Mouse (Mus musculus) CH12.LX (cell line): ENCODE measurements around the gene Stxbp1. TPM values are rescaled to one million over a fixed set of nuclear protein-coding genes. Genes with fewer than 3 reads are reported as not detected.

Experiments
- DNase-seq: peaks from one replicate; pipeline ENCODE4 v3.0.0-alpha.2; 2013; ENCODE audit errors: extremely low read depth
- H3K27ac ChIP-seq: 2 replicates; pipeline ENCODE4 v1.5.1; 2012; ENCODE audit warnings: low read depth, mild to moderate bottlenecking, control low read depth, moderate library complexity; ENCODE audit not compliant: insufficient read depth
- H3K27me3 ChIP-seq: replicated peaks from 2 replicates; pipeline ENCODE3; 2012; ENCODE audit warnings: inconsistent platforms
- H3K36me3 ChIP-seq, 2 experiments: replicated peaks in 1 of 2; 2 replicates each; pipeline versions ENCODE3 to v1.6.1; 2012; ENCODE audit warnings: inconsistent platforms in 1 of 2, low read length in 1 of 2, mild to moderate bottlenecking in 1 of 2, mixed read lengths in 1 of 2, moderate library complexity in 1 of 2; ENCODE audit not compliant: control insufficient read depth in 1 of 2, insufficient read depth in 1 of 2
- H3K4me1 ChIP-seq, 2 experiments: 2 replicates each; pipeline ENCODE4 v1.6.1; 2012; ENCODE audit warnings: inconsistent platforms in 1 of 2, moderate library complexity in 1 of 2; ENCODE audit not compliant: insufficient read depth in 2 of 2, control insufficient read depth in 1 of 2
- H3K4me2 ChIP-seq: 2 replicates; pipeline ENCODE4 v1.6.1; 2012; ENCODE audit warnings: low read depth, mild to moderate bottlenecking, control low read depth; ENCODE audit not compliant: poor library complexity, insufficient read depth, severe bottlenecking
- H3K4me3 ChIP-seq, 3 experiments: fragments of 150-350 bp in 1 of 3; sonication (generic) in 1 of 3; replicated peaks in 1 of 3; 2 replicates each; pipeline versions ENCODE3 to v1.5.1; 2011 to 2012; ENCODE audit warnings: low read depth in 2 of 3, low read length in 2 of 3, mild to moderate bottlenecking in 2 of 3, moderate library complexity in 2 of 3, control low read depth in 1 of 3, improper control_type of control experiment in 1 of 3, inconsistent platforms in 1 of 3, mixed read lengths in 1 of 3; ENCODE audit not compliant: poor library complexity in 1 of 3
- H3K79me2 ChIP-seq: replicated peaks from 2 replicates; pipeline ENCODE4 v1.6.1; 2012; ENCODE audit warnings: mild to moderate bottlenecking, moderate library complexity; ENCODE audit not compliant: control insufficient read depth, poor library complexity, insufficient read depth, severe bottlenecking; ENCODE audit errors: extremely low read depth
- H3K9ac ChIP-seq: 2 replicates; pipeline ENCODE4 v1.6.1; 2012; ENCODE audit warnings: low read depth, mild to moderate bottlenecking, control low read depth, moderate library complexity; ENCODE audit not compliant: insufficient read depth
- H3K9me3 ChIP-seq: replicated peaks from 2 replicates; pipeline ENCODE3; 2012; ENCODE audit warnings: low read length, inconsistent platforms, mixed read lengths
- BHLHE40 ChIP-seq: IDR thresholded peaks from 2 replicates; pipeline ENCODE4 v1.6.1; 2011; ENCODE audit warnings: mild to moderate bottlenecking, low read depth, low read length, improper control_type of control experiment
- CHD1 ChIP-seq: IDR thresholded peaks from 2 replicates; pipeline ENCODE4 v1.6.1; 2012; ENCODE audit warnings: low read depth, low read length, improper control_type of control experiment, inconsistent platforms
- CHD2 ChIP-seq: IDR thresholded peaks from 2 replicates; pipeline ENCODE4 v1.6.1; 2011; ENCODE audit warnings: low read length, improper control_type of control experiment
- E2F4 ChIP-seq: IDR thresholded peaks from 2 replicates; pipeline ENCODE4 v1.6.1; 2011; ENCODE audit warnings: low read depth, low read length, improper control_type of control experiment; ENCODE audit not compliant: insufficient replicate concordance
- ETS1 ChIP-seq: conservative IDR thresholded peaks from 2 replicates; pipeline ENCODE4 v1.6.1; 2012; ENCODE audit warnings: low read depth, mild to moderate bottlenecking, inconsistent platforms, low read length, improper control_type of control experiment, moderate library complexity
- IRF4 ChIP-seq: IDR thresholded peaks from 2 replicates; pipeline ENCODE4 v1.6.1; 2014; ENCODE audit warnings: low read depth, mild to moderate bottlenecking, inconsistent platforms, low read length, improper control_type of control experiment
- JUN ChIP-seq: IDR thresholded peaks from 2 replicates; pipeline ENCODE4 v1.6.1; 2011; ENCODE audit warnings: low read depth, mild to moderate bottlenecking, low read length, improper control_type of control experiment, moderate library complexity; ENCODE audit not compliant: insufficient read depth
- MAFK ChIP-seq: IDR thresholded peaks from 2 replicates; pipeline ENCODE4 v1.6.1; 2011; ENCODE audit warnings: low read length, improper control_type of control experiment; ENCODE audit not compliant: insufficient replicate concordance
- MAX ChIP-seq: IDR thresholded peaks from 2 replicates; pipeline ENCODE4 v1.6.1; 2011; ENCODE audit warnings: low read length, improper control_type of control experiment
- MEF2A ChIP-seq: IDR thresholded peaks from 2 replicates; pipeline ENCODE4 v1.6.1; 2014; ENCODE audit warnings: low read depth, mild to moderate bottlenecking, inconsistent platforms, low read length, improper control_type of control experiment, borderline replicate concordance
- POLR2A ChIP-seq: IDR thresholded peaks from 2 replicates; pipeline ENCODE4 v1.6.1; 2011; ENCODE audit warnings: low read depth, mild to moderate bottlenecking, improper control_type of control experiment, low read length
- RAD21 ChIP-seq: IDR thresholded peaks from 2 replicates; pipeline ENCODE4 v1.6.1; 2011; ENCODE audit warnings: low read depth, mild to moderate bottlenecking, low read length, improper control_type of control experiment, moderate library complexity
- TBP ChIP-seq: conservative IDR thresholded peaks from 2 replicates; pipeline ENCODE4 v1.6.1; 2011; ENCODE audit warnings: low read depth, low read length, improper control_type of control experiment
- TCF12 ChIP-seq: IDR thresholded peaks from 2 replicates; pipeline ENCODE4 v1.6.1; 2014; ENCODE audit warnings: low read depth, mild to moderate bottlenecking, inconsistent platforms, low read length, improper control_type of control experiment
- UBTF ChIP-seq: IDR thresholded peaks from 2 replicates; pipeline ENCODE4 v1.6.1; 2012; ENCODE audit warnings: low read depth, mild to moderate bottlenecking, inconsistent platforms, low read length, improper control_type of control experiment, moderate library complexity
- USF1 ChIP-seq: IDR thresholded peaks from 2 replicates; pipeline ENCODE4 v1.6.1; 2014; ENCODE audit warnings: low read depth, mild to moderate bottlenecking, inconsistent platforms, low read length, improper control_type of control experiment
- USF2 ChIP-seq: conservative IDR thresholded peaks from 2 replicates; pipeline ENCODE4 v1.6.1; 2011; ENCODE audit warnings: low read depth, low read length, improper control_type of control experiment
- ZC3H11A ChIP-seq: IDR thresholded peaks from 2 replicates; pipeline ENCODE4 v1.6.1; 2012; ENCODE audit warnings: low read depth, mild to moderate bottlenecking, inconsistent platforms, low read length, improper control_type of control experiment
- ZKSCAN1 ChIP-seq: IDR thresholded peaks from 2 replicates; pipeline ENCODE4 v1.6.1; 2012; ENCODE audit warnings: low read depth, inconsistent platforms, low read length, improper control_type of control experiment, borderline replicate concordance
- dilution Hi-C: fragments of 300-500 bp; cut with MboI; formaldehyde crosslinking; loops from 2 replicates; pipeline ENCODE4 v1.14.3; 2020; ENCODE audit warnings: low sequenced_read_pairs; ENCODE audit not compliant: extremely low pct_unique_long_range_greater_than_20kb, extremely low pct_ligation_motif_present
- in situ Hi-C: fragments of 300-500 bp; cut with MboI; formaldehyde crosslinking; loops from 3 replicates; pipeline ENCODE4 v1.14.3; 2019; ENCODE audit warnings: low sequenced_read_pairs, low pct_ligation_motif_present, low pct_unique_long_range_greater_than_20kb, mixed read lengths
- polyA plus RNA-seq: library from polyadenylated mRNA; unstranded; fragments of >175 nt; gene quantifications from 2 replicates; pipeline ENCODE4 v1.2.1, GENCODE M21; 2012; ENCODE audit warnings: low read depth; ENCODE audit not compliant: insufficient read length
- total RNA-seq, 2 experiments: library from RNA; depleted of rRNA; stranded (reverse); fragments of 300-350 nt in 1 of 2; fragments of >200 nt in 1 of 2; gene quantifications; 2 replicates each; pipeline ENCODE4 v1.2.3; 2012 to 2014

Stxbp1 gene
- total and polyA plus RNA-seq, 3 experiments = 1.5 to 8.3 (median 2.5) TPM

GRCm38 (mm10) chr2:32877761-32878393 lies 30.8 kb upstream of the Stxbp1 start:
- dilution Hi-C loops = no loop called here
- H3K4me2 ChIP-seq = no peak overlapping the region
- TF ChIP-seq MAX = no peak
- no peak for TF ChIP-seq E2F4
- no peak for TF ChIP-seq USF2
- no peak for TF ChIP-seq ETS1
- TF ChIP-seq UBTF = no peak
- no peak for TF ChIP-seq IRF4
- TF ChIP-seq MAFK = no peak
- no peak for TF ChIP-seq ZC3H11A
- TF ChIP-seq CHD2 = no peak
- TF ChIP-seq, all 38 proteins: peak for 0
- H3K4me1 ChIP-seq = peaks cover 20 to 44% of the 10 kb centered on the region in 2 experiments
- H3K9ac ChIP-seq = no peak overlapping the region
- H3K36me3 ChIP-seq = peaks cover 0 to 23% of the 10 kb centered on the region in 2 experiments
- in situ Hi-C loops = loop anchor here (5.0 kb wide), 1 partner anchor 34 kb away; no protein-coding TSS in a partner anchor
- DNase-seq = no peak
- H3K4me3 ChIP-seq = no peak overlapping the region
- H3K27ac ChIP-seq = no peak overlapping the region
- H3K9me3 ChIP-seq = no peaks in the 10 kb centered on the region
- H3K27me3 ChIP-seq = peaks cover 3% of the 10 kb centered on the region
- H3K79me2 ChIP-seq = no peaks in the 10 kb centered on the region

DNA sequence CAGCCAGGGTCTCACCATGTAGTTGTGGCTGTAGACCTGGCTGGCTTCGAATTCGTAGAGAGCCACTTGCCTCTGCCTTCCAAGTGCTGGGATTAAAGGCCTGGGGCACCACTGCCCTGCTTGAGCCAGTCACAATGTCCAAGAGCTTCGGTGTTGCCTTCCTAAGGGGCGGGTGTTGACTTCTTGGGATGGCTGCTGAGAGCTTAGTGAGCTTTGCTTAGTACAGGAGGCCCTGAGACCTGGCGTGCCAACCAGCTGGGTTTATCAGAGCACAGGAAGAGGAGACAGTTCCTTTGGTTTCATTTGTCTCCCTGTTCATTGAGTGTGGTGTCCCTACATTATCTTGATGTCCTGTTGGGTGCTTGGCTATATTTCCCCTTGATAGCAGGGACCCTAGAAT lies 30.3 kb upstream of the Stxbp1 start:
- in situ Hi-C loops = loop anchor here (5.0 kb wide), 1 partner anchor 35 kb away; no protein-coding TSS in a partner anchor
- no peak for TF ChIP-seq RAD21
- no peak for TF ChIP-seq MEF2A
- TF ChIP-seq TBP = no peak
- TF ChIP-seq ETS1 = no peak
- TF ChIP-seq USF1 = no peak
- no peak for TF ChIP-seq ZKSCAN1
- TF ChIP-seq JUN = no peak
- no peak for TF ChIP-seq BHLHE40
- TF ChIP-seq CHD1 = no peak
- no peak for TF ChIP-seq TCF12
- no peak for TF ChIP-seq E2F4
- no peak for TF ChIP-seq POLR2A
- DNase-seq = no peak
- peaks cover 3% of the 10 kb centered on the region for H3K27me3 ChIP-seq
- H3K4me2 ChIP-seq = no peak overlapping the region
- H3K79me2 ChIP-seq = no peaks in the 10 kb centered on the region
- H3K9me3 ChIP-seq = no peaks in the 10 kb centered on the region
- H3K9ac ChIP-seq = no peak overlapping the region
- H3K4me3 ChIP-seq = no peak overlapping the region
- dilution Hi-C loops = no loop called here
- H3K27ac ChIP-seq = no peak overlapping the region
- H3K36me3 ChIP-seq = peaks cover 0 to 23% of the 10 kb centered on the region in 2 experiments
- peaks cover 20 to 43% of the 10 kb centered on the region in 2 experiments for H3K4me1 ChIP-seq
